In genomic region chr4:95346722-95347197, GRCm38 (mm10) we compare ENCODE assay signal across 8 mouse cellular contexts.
DNase-seq lines count a peak whose midpoint lies in the region; ATAC-seq lines count a peak whose summit lies in the region.

No protein-coding gene starts in this region.

- H3K9me3 ChIP-seq in midbrain, embryonic 12.5 days, result no peaks in the 10 kb centered on the region
- no peaks in the 10 kb centered on the region for H3K9me3 ChIP-seq in midbrain, embryonic 10.5 days (replicated peaks)
- H3K9me3 ChIP-seq in midbrain, embryonic 14.5 days (ENCODE audit: control insufficient read depth, low read length), result no peaks in the 10 kb centered on the region

- no peak overlapping the region for H3K9ac ChIP-seq in midbrain, embryonic 12.5 days (replicated peaks)
- H3K9ac ChIP-seq in midbrain, embryonic 14.5 days (replicated peaks; ENCODE audit: low read length), result no peak overlapping the region

- H3K4me2 ChIP-seq in midbrain, embryonic 12.5 days (replicated peaks), result no peak overlapping the region
- no peak overlapping the region for H3K4me2 ChIP-seq in midbrain, embryonic 14.5 days (ENCODE audit: low read length)

- no peaks in the 10 kb centered on the region for H3K27me3 ChIP-seq in midbrain, embryonic 12.5 days
- H3K27me3 ChIP-seq in midbrain, embryonic 10.5 days (ENCODE audit: low read depth, poor library complexity, severe bottlenecking), result no peaks in the 10 kb centered on the region
- H3K27me3 ChIP-seq in midbrain, embryonic 14.5 days (ENCODE audit: control insufficient read depth, insufficient read depth, low read length), result no peaks in the 10 kb centered on the region

- H3K36me3 ChIP-seq in midbrain, embryonic 12.5 days, result no peaks in the 10 kb centered on the region
- H3K36me3 ChIP-seq in midbrain, embryonic 10.5 days, result no peaks in the 10 kb centered on the region
- no peaks in the 10 kb centered on the region for H3K36me3 ChIP-seq in midbrain, embryonic 14.5 days (ENCODE audit: control insufficient read depth, insufficient read depth, low read length)

- DNase-seq in midbrain, embryonic 10.5 days (ENCODE audit: low spot score), result no peak
- peak; percentile 37 to 50 for DNase-seq in heart, postnatal 36 days
- peak; percentile 48 to 56 for DNase-seq in layer of hippocampus, adult 8-10 months (ENCODE audit: low spot score in 2 of 2)
- peak; percentile 51 for DNase-seq in midbrain, embryonic 14.5 days
- DNase-seq in adrenal gland, adult 18-20 months (ENCODE audit: low spot score in 2 of 2), result no peak
- no peak for DNase-seq in thymus, postnatal 4 days
- DNase-seq in spleen, postnatal 4 days (ENCODE audit: low spot score in 2 of 2), result no peak

- 0 out of 2 replicates have a peak, but pooled peaks cover 10% of the 10 kb centered on the region for H3K4me1 ChIP-seq in midbrain, embryonic 12.5 days
- no peaks in the 10 kb centered on the region for H3K4me1 ChIP-seq in midbrain, embryonic 10.5 days
- H3K4me1 ChIP-seq in midbrain, embryonic 14.5 days (ENCODE audit: control insufficient read depth, insufficient read depth, low read length), result no peaks in the 10 kb centered on the region

- no peak overlapping the region for H3K4me3 ChIP-seq in midbrain, embryonic 12.5 days
- no peak overlapping the region for H3K4me3 ChIP-seq in midbrain, embryonic 10.5 days
- H3K4me3 ChIP-seq in midbrain, embryonic 14.5 days (replicated peaks; ENCODE audit: low read depth, low read length), result no peak overlapping the region

- WGBS in midbrain, embryonic 12.5 days, result 69% methylated on average over 3 of the region's 3 CpGs
- 88% methylated on average over 3 of the region's 3 CpGs for WGBS in midbrain, embryonic 10.5 days
- WGBS in midbrain, embryonic 14.5 days, result 53% methylated on average over 3 of the region's 3 CpGs

- ATAC-seq in midbrain, embryonic 12.5 days (ENCODE audit: low FRiP score, low read depth), result peak; percentile 67
- ATAC-seq in midbrain, embryonic 14.5 days (ENCODE audit: low FRiP score, low TSS enrichment), result peak; percentile 59

- intact Hi-C loops in heart, postnatal 36 days (cut with DNase I), result no loop called here

- H3K27ac ChIP-seq in midbrain, embryonic 12.5 days (replicated peaks), result no peak overlapping the region
- H3K27ac ChIP-seq in midbrain, embryonic 10.5 days (replicated peaks), result no peak overlapping the region
- no peak overlapping the region for H3K27ac ChIP-seq in midbrain, embryonic 14.5 days (replicated peaks; ENCODE audit: low read depth, low read length)

Comparison
In these comparisons a context has a peak if more than half of its experiments do, and no peak if none do; other contexts are left out.
1. DNase-seq: peak in heart, postnatal 36 days (2 of 2), layer of hippocampus, adult 8-10 months (2 of 2) and midbrain, embryonic 14.5 days (single experiment); none in midbrain, embryonic 10.5 days (single experiment), adrenal gland, adult 18-20 months (0 of 2), thymus, postnatal 4 days (single experiment) and spleen, postnatal 4 days (0 of 2).